Mouse (Mus musculus) thymus, adult 2 months (tissue): Measurements from ENCODE around the gene Sptb. TPM values are rescaled to one million over a fixed set of nuclear protein-coding genes. Genes with fewer than 3 reads are reported as not detected.

Experiments used
- DNase-seq: peaks from one replicate; pipeline ENCODE4 v3.0.0; 2021
- H3K27ac ChIP-seq: fragments of 200-500 bp; 2 replicates; pipeline ENCODE4 v1.5.1; 2012; ENCODE audit warnings: low read length, control low read depth; ENCODE audit not compliant: control insufficient read depth, insufficient read depth
- H3K27me3 ChIP-seq: fragments of 200-500 bp; 2 replicates; pipeline ENCODE4 v1.6.1; 2012; ENCODE audit warnings: mild to moderate bottlenecking, low read length, moderate library complexity, mixed read lengths; ENCODE audit not compliant: control insufficient read depth, insufficient read depth
- H3K36me3 ChIP-seq: fragments of 200-500 bp; 2 replicates; pipeline ENCODE4 v1.6.1; 2012; ENCODE audit warnings: mild to moderate bottlenecking, low read length, moderate library complexity; ENCODE audit not compliant: control insufficient read depth, insufficient read depth
- H3K4me1 ChIP-seq: fragments of 200-500 bp; replicated peaks from 2 replicates; pipeline ENCODE4 v1.6.1; 2012; ENCODE audit warnings: low read length; ENCODE audit not compliant: control insufficient read depth, insufficient read depth
- H3K4me3 ChIP-seq: fragments of 200-500 bp; 2 replicates; pipeline ENCODE4 v1.5.1; 2012; ENCODE audit warnings: mild to moderate bottlenecking, low read length, control low read depth, moderate library complexity; ENCODE audit not compliant: control insufficient read depth, insufficient read depth
- CTCF ChIP-seq: fragments of 200-500 bp; IDR thresholded peaks from 2 replicates; pipeline ENCODE4 v1.5.1; 2012; ENCODE audit warnings: mild to moderate bottlenecking, control low read depth, low read length, moderate library complexity, borderline replicate concordance; ENCODE audit not compliant: control insufficient read depth, poor library complexity, insufficient read depth; ENCODE audit errors: extremely low read depth
- POLR2A ChIP-seq: fragments of 200-500 bp; IDR thresholded peaks from 2 replicates; pipeline ENCODE4 v1.6.1; 2012; ENCODE audit warnings: mild to moderate bottlenecking, low read length, control low read depth, moderate library complexity; ENCODE audit not compliant: control insufficient read depth, poor library complexity, insufficient read depth; ENCODE audit errors: extremely low read depth
- WGBS: fragments of 180-500 bp; shearing (Covaris S2); methylation state at CpG from one replicate; pipeline ENCODE4 v1.1.7; 2018; 5-methylcytosine and 5-hydroxymethylcytosine counted together
- polyA plus RNA-seq: library from polyadenylated mRNA; depleted of rRNA; stranded (reverse); fragments of >200 nt; gene quantifications from 2 replicates; pipeline ENCODE4 v1.2.3, GENCODE M21; 2012

Sptb gene
- polyA plus RNA-seq, 1 experiment, result 3.0 TPM

DNA sequence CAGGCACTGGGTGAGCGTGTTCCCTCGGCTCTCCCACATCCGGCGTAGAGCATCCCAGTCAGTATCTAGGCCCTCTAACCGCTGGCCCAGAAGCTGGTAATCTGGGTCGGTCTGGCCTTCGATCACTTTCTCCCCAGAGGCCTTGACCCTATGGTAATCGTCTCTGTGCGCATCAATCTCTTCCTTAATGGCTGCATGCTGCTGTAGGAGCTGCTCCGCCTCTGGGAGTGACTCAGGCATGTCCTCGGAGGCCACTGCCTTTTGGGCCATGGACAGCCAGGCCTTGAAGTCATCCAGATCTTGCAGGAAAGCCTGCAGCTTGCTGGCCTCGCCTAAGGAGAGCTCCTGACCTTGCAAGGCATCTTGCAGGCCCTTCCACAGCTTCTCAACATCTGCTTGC lies 97.7 kb downstream of the Sptb start:
- H3K4me3 ChIP-seq, result no peak overlapping the region
- peaks cover 6% of the 10 kb centered on the region; the same call in 1 of the 2 replicates for H3K4me1 ChIP-seq
- H3K27ac ChIP-seq, result no peak overlapping the region
- no peaks in the 10 kb centered on the region for H3K36me3 ChIP-seq
- TF ChIP-seq POLR2A (no peak), CTCF (no peak)
- no peaks in the 10 kb centered on the region for H3K27me3 ChIP-seq
- no peak for DNase-seq
- WGBS, result 92% methylated on average over 12 of the region's 12 CpGs

DNA sequence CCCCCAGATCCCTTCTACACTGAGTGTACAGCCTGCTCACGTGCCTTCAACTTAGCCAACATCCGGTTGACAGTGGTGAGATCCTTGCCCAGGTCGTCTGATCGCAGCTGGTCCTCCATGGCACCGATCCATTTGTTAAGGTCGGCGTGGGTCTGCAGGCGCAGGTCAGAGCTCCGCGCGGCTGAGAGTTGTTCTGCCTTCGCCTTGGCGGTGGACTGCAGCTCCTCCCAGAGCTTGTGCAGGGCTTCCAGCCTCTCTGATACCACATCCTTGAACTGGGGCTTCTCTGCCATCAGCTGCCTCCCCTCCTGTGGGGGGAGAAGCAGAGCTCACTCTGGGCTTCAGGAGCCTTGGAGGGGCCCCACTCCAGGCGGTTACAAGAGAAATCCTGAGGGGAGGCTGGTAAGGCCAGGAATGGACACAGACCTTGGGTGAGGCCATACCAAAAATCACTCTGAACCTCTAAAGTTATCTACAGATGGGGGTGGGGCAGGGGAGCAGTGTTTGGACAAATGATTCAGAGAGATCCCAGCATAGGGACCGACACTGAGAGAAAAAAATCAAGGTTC lies 101.3 kb downstream of the Sptb start:
- no peak overlapping the region for H3K27ac ChIP-seq
- no peak for TF ChIP-seq CTCF
- TF ChIP-seq POLR2A, result no peak
- H3K27me3 ChIP-seq, result no peaks in the 10 kb centered on the region
- WGBS, result 91% methylated on average over 15 of the region's 15 CpGs
- no peaks in the 10 kb centered on the region for H3K36me3 ChIP-seq
- DNase-seq, result no peak
- peaks cover 6% of the 10 kb centered on the region; the same call in 1 of the 2 replicates for H3K4me1 ChIP-seq
- H3K4me3 ChIP-seq, result no peak overlapping the region

DNA sequence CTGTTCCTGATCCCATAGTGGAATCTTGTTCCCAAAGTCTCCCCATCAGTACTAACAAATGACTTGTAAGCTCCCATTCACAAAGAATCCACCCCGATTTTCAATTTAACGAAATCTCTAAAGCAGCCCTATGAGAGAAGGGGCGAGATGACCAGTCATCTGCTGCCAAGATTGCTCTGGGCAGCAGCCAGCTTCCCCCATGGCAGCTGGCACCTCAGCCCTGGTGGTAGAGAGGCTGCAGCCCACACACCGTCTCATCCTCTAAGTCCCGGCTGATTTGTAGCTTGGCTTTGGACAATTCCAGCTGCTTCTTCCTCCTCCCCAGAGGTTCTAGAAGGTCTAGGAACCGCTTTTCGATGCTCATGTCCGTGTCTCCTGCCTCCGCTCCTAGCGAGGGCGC lies 102.1 kb downstream of the Sptb start:
- H3K27me3 ChIP-seq, result no peaks in the 10 kb centered on the region
- H3K36me3 ChIP-seq, result no peaks in the 10 kb centered on the region
- H3K27ac ChIP-seq, result no peak overlapping the region
- no peak for DNase-seq
- 94% methylated on average over 11 of the region's 11 CpGs for WGBS
- no peak overlapping the region for H3K4me3 ChIP-seq
- TF ChIP-seq POLR2A (no peak), CTCF (no peak)
- H3K4me1 ChIP-seq, result no peaks in the 10 kb centered on the region

- H3K36me3 ChIP-seq, result no peaks in the 10 kb centered on the region
- WGBS, result 73% methylated on average over 3 of the region's 3 CpGs
These were observed 104.5 kb downstream of the Sptb start for GRCm38 (mm10) chr12:76605837-76606236.

DNA sequence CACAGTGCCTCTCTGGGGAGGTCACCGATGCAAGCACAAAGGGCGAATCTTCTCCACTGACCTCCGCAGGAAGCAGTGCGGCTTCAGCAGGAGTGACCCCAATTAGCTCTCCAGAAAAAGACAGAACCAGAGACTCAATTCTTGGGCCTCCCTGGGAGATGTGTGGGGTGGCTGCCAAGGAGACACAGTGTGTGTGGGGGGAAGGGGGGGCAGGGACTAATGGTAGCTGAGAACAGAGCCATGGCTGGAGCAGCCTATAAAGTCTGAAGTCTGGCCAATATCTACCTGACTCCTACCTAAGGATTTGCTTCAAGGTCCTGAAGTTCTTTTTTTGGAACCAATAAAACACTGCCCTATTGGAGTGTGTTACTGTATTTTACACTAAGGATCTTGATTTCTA lies 105.8 kb downstream of the Sptb start:
- TF ChIP-seq CTCF (no peak), POLR2A (no peak)
- Histone ChIP-seq H3K27me3 (no peaks in the 10 kb centered on the region), H3K27ac (no peak overlapping the region), H3K4me1 (no peaks in the 10 kb centered on the region), H3K36me3 (no peaks in the 10 kb centered on the region), H3K4me3 (no peak overlapping the region)
- DNase-seq, result no peak
- WGBS, result 97% methylated on average over 4 of the region's 4 CpGs

More at GRCm38 (mm10) chr12:76605837-76606236, 104.5 kb downstream of the Sptb start:
- Histone ChIP-seq H3K27ac (no peak overlapping the region), H3K4me1 (no peaks in the 10 kb centered on the region), H3K27me3 (no peaks in the 10 kb centered on the region), H3K4me3 (no peak overlapping the region)
- TF ChIP-seq CTCF, result no peak
- no peak for DNase-seq

- TF ChIP-seq POLR2A, result no peak
- TF ChIP-seq CTCF, result no peak
- no peak overlapping the region for H3K4me3 ChIP-seq
- WGBS, result 93% methylated on average over 9 of the region's 9 CpGs
- DNase-seq, result no peak
- H3K36me3 ChIP-seq, result no peaks in the 10 kb centered on the region
- no peak overlapping the region for H3K27ac ChIP-seq
- no peaks in the 10 kb centered on the region for H3K4me1 ChIP-seq
- no peaks in the 10 kb centered on the region for H3K27me3 ChIP-seq
These were observed 106.6 kb downstream of the Sptb start for GRCm38 (mm10) chr12:76603779-76604178.

DNA sequence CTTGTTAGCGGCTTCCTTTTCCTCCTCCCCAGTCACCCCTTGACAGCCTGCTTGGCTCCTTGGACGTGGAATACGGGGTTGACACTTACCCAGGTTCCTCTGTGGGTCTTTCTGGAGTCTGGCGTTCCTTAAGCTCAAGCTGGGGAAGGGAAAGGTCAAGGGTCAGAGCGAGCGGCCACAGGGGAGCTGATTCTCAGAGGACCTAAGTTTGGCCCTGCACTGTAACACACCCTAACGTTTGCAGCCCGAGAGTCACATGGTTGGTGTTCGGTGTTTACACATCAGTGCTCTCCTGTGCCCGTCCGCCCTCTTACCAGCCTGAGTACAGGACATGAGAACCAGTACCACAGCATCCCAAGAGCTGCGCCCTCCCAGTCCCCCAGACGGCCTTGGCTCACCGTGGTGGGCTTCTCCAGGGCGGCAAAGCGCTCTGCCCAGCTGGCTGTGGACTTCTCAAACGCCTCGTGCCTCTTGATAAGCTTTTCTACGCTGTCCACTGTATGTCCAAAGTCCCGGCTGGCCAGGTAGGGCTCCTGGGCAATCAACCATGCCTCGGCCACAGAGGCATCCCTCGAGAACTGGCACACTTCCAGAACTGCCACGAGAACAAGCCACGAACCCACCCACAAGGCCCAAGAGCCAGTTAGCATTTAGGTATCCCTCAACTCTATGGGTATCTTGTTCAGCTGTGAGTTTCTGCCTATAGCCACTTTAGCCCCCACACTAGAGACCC lies 112.0 kb downstream of the Sptb start:
- no peaks in the 10 kb centered on the region for H3K27me3 ChIP-seq
- no peak for DNase-seq
- no peak overlapping the region for H3K4me3 ChIP-seq
- 84% methylated on average over 24 of the region's 24 CpGs for WGBS
- H3K27ac ChIP-seq, result no peak overlapping the region
- no peak for TF ChIP-seq POLR2A
- TF ChIP-seq CTCF, result no peak
- H3K36me3 ChIP-seq, result no peaks in the 10 kb centered on the region
- H3K4me1 ChIP-seq, result no peaks in the 10 kb centered on the region
